Mouse (Mus musculus): ENCODE measurements around the gene Cfap100. TPM values are rescaled to one million over a fixed set of nuclear protein-coding genes. Genes with fewer than 3 reads are reported as not detected.

Cfap100 gene
- polyA plus RNA-seq, 1 experiment from 2014 or later, result 0.06 TPM

DNA sequence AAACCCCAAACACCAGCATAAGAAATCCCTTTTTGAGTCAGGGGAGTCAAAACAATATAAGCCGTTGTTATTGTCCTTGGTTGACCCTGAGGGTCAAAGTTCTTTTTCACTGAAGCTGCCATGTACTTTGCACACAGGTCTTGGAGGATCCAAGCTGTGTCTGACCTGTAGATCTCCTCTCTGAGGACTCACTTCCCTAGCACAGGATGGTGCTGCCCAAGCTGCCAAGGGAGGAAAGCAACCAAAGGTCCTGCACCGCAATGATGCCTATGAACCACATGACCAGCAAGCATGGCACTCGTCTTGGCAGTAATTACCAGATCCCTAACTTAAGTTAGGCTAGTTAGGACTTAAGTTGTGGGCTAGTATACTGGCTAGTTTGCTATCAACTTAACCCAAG, 3.2 kb downstream of the Cfap100 start:
- WGBS (ENCODE audit: insufficient replicate concordance), result 73% methylated on average over 3 of the region's 3 CpGs
- no peak overlapping the region for H3K4me3 ChIP-seq (ENCODE audit: low read depth, low read length)
- H3K27me3 ChIP-seq (ENCODE audit: insufficient read depth, low read length), result no peaks in the 10 kb centered on the region
- DNase-seq (no peak), ATAC-seq (no peak)
- no peaks in the 10 kb centered on the region for H3K36me3 ChIP-seq (replicated peaks; ENCODE audit: insufficient read depth, low read length)
- H3K4me2 ChIP-seq (ENCODE audit: low read depth, low read length), result no peak overlapping the region
- peaks cover 13% of the 10 kb centered on the region; the same call in 1 of the 2 replicates for H3K4me1 ChIP-seq (ENCODE audit: insufficient read depth)
- H3K9ac ChIP-seq (replicated peaks), result no peak overlapping the region
- no peaks in the 10 kb centered on the region for H3K9me3 ChIP-seq (ENCODE audit: low read length)
- H3K27ac ChIP-seq (ENCODE audit: low read depth), result no peak overlapping the region
- no peak for TF ChIP-seq CTCF (IDR thresholded peaks at IDR 0.05; ENCODE audit: low read depth)
- TF ChIP-seq EP300 (IDR thresholded peaks at IDR 0.05; ENCODE audit: low read depth), result no peak

DNA sequence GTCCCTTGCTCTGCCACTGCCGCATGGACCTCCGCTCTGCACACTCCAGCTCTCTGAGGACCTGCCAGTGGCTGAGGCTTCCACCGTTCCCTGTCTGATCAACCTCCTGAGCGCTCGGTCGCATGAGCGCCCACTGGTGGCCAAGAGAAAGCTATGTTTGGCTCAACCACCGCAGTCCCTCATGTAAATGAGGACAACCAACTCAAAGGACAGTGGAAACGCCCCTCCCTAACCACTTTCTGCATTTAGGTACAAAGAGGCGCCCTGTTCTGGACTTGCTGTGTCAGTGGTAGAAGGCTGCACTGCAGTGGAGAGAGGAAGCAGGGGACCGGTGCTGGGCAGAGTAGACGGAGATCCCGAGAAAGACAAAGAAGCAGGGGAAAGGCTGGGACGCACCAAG, 6.0 kb downstream of the Cfap100 start:
- Histone ChIP-seq H3K4me3 (ENCODE audit: low read depth, low read length) (no peak overlapping the region), H3K4me1 (ENCODE audit: insufficient read depth) (peaks cover 4% of the 10 kb centered on the region; the same call in 1 of the 2 replicates)
- 6% methylated on average over 14 of the region's 14 CpGs for WGBS (ENCODE audit: insufficient replicate concordance)

GRCm38 (mm10) chr6:90411926-90412325, 16.7 kb downstream of the Cfap100 start:
- Histone ChIP-seq H3K9me3 (ENCODE audit: low read length) (no peaks in the 10 kb centered on the region), H3K27me3 (ENCODE audit: insufficient read depth, low read length) (no peaks in the 10 kb centered on the region), H3K4me1 (ENCODE audit: insufficient read depth) (peaks cover 4% of the 10 kb centered on the region; the same call in 1 of the 2 replicates), H3K36me3 (replicated peaks; ENCODE audit: insufficient read depth, low read length) (no peaks in the 10 kb centered on the region), H3K4me3 (ENCODE audit: low read depth, low read length) (no peak overlapping the region), H3K4me2 (ENCODE audit: low read depth, low read length) (no peak overlapping the region), H3K9ac (replicated peaks) (no peak overlapping the region), H3K27ac (ENCODE audit: low read depth) (no peak overlapping the region)
- DNase-seq (no peak), ATAC-seq (no peak)
- 68% methylated on average over 7 of the region's 7 CpGs for WGBS (ENCODE audit: insufficient replicate concordance)
- TF ChIP-seq CTCF (IDR thresholded peaks at IDR 0.05; ENCODE audit: low read depth) (no peak), EP300 (IDR thresholded peaks at IDR 0.05; ENCODE audit: low read depth) (no peak)

More for the DNA sequence above, 6.0 kb downstream of the Cfap100 start:
- H3K27ac ChIP-seq (ENCODE audit: low read depth), result no peak overlapping the region
- H3K9me3 ChIP-seq (ENCODE audit: low read length), result no peaks in the 10 kb centered on the region
- H3K9ac ChIP-seq (replicated peaks), result no peak overlapping the region
- no peaks in the 10 kb centered on the region for H3K27me3 ChIP-seq (ENCODE audit: insufficient read depth, low read length)
- TF ChIP-seq CTCF (IDR thresholded peaks at IDR 0.05; ENCODE audit: low read depth) (peak; percentile 93), EP300 (IDR thresholded peaks at IDR 0.05; ENCODE audit: low read depth) (no peak)
- peak; percentile 92 for ATAC-seq
- peak; percentile 80 for DNase-seq
- H3K4me2 ChIP-seq (ENCODE audit: low read depth, low read length), result peak overlapping the region; percentile 61
- no peaks in the 10 kb centered on the region for H3K36me3 ChIP-seq (replicated peaks; ENCODE audit: insufficient read depth, low read length)

DNA sequence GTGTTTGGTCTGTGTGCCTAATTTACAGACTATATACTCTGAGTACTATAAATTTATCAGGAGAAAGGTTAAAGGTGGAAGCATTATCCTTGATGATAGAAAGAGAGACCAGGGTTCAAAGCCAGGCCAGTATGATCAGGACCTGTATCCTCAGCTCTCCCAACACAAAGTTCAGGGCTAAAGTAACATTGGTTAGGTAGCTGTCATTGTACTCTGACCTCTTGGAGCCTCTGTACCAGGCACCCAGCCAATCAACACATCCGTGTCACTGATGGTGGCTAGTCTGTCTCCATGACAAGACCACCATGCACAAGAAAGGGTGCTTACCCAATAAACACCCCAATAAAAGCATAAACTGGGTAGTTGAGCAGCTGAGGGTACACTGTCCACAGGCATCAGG, 17.6 kb downstream of the Cfap100 start:
- no peak for DNase-seq
- WGBS (ENCODE audit: insufficient replicate concordance), result 78% methylated on average over 1 of the region's 1 CpGs
- peaks cover 4% of the 10 kb centered on the region; the same call in 1 of the 2 replicates for H3K4me1 ChIP-seq (ENCODE audit: insufficient read depth)
- H3K9ac ChIP-seq (replicated peaks), result no peak overlapping the region
- H3K9me3 ChIP-seq (ENCODE audit: low read length), result no peaks in the 10 kb centered on the region
- H3K27ac ChIP-seq (ENCODE audit: low read depth), result no peak overlapping the region
- no peak overlapping the region for H3K4me2 ChIP-seq (ENCODE audit: low read depth, low read length)
- ATAC-seq, result peak; percentile 80
- no peak overlapping the region for H3K4me3 ChIP-seq (ENCODE audit: low read depth, low read length)
- H3K27me3 ChIP-seq (ENCODE audit: insufficient read depth, low read length), result no peaks in the 10 kb centered on the region
- TF ChIP-seq EP300 (IDR thresholded peaks at IDR 0.05; ENCODE audit: low read depth) (no peak), CTCF (IDR thresholded peaks at IDR 0.05; ENCODE audit: low read depth) (no peak)
- no peaks in the 10 kb centered on the region for H3K36me3 ChIP-seq (replicated peaks; ENCODE audit: insufficient read depth, low read length)

DNA sequence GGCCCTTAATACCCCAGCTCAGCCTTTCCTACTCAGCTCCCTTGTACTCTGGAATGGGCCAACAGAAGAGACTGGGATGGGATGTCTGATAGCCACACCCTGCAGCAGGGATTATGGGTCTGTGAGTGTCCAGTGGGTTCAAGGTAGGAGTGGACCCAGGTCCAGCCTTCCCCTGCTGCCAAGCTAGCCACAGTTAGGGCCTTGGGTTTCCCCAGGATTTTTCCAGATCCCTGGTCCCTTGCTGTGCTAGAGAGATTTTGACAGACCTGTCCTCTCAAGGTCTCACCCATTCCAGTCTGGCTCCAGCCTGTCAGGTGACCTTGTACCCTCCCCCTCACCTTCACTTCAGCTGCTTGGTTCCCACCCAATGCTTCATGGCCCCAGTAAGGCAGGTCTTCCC, 20.0 kb downstream of the Cfap100 start:
- no peak for ATAC-seq
- H3K9ac ChIP-seq (replicated peaks), result no peak overlapping the region
- no peak for DNase-seq
- peaks cover 4% of the 10 kb centered on the region for H3K36me3 ChIP-seq (replicated peaks; ENCODE audit: insufficient read depth, low read length)
- no peaks in the 10 kb centered on the region for H3K27me3 ChIP-seq (ENCODE audit: insufficient read depth, low read length)
- H3K4me3 ChIP-seq (ENCODE audit: low read depth, low read length), result no peak overlapping the region
- no peaks in the 10 kb centered on the region for H3K9me3 ChIP-seq (ENCODE audit: low read length)
- no peak overlapping the region for H3K4me2 ChIP-seq (ENCODE audit: low read depth, low read length)
- TF ChIP-seq EP300 (IDR thresholded peaks at IDR 0.05; ENCODE audit: low read depth), result no peak
- no peak for TF ChIP-seq CTCF (IDR thresholded peaks at IDR 0.05; ENCODE audit: low read depth)
- no peak overlapping the region for H3K27ac ChIP-seq (ENCODE audit: low read depth)
- H3K4me1 ChIP-seq (ENCODE audit: insufficient read depth), result peaks cover 4% of the 10 kb centered on the region; the same call in 1 of the 2 replicates

DNA sequence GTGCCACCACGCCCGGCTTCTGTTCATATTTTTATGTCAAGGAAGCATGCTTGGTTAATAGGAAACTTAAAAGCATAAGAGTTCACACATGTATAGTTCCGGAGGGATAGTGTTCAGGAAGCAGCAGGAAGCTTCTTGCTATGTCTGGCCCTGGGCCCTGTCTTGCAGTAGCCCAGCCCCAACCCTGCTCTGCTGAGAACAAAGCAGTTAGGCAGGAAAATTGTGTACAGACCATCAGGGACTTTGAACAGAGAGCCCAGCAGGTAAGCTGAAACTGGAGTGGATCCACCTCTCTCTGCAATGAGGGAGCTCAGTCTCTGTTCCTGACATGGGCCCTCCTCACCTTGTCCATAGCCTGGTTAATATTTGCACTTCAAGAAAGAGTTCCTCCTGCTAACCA, 31.3 kb downstream of the Cfap100 start:
- DNase-seq, result no peak

DNA sequence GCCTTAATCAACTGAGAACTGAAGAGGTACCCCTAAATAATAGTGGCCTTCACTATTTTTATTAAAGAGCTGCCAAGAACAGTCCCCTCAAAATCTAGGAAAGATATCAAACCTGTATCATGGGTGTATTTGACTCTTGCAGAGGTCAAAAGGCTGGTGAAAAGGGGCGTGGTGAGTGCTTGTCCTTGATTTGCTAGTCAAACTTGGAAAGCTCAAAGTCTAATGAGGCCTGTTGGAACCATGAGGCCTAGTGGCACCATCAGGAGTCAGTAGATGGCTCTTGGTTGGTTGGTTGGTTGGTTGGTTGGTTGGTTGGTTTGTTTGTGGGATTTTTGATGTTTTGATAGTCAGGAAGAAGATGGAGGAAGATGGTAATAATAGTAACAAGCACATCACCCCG, 32.8 kb downstream of the Cfap100 start:
- no peak for DNase-seq
- 70% methylated on average over 2 of the region's 2 CpGs for WGBS (ENCODE audit: insufficient replicate concordance)

More for the DNA sequence above, 31.3 kb downstream of the Cfap100 start:
- Histone ChIP-seq H3K9ac (replicated peaks) (no peak overlapping the region; the same call in 1 of the 2 replicates), H3K27ac (ENCODE audit: low read depth) (peak overlapping the region; percentile 67), H3K27me3 (ENCODE audit: insufficient read depth, low read length) (no peaks in the 10 kb centered on the region), H3K4me1 (ENCODE audit: insufficient read depth) (peaks cover 10% of the 10 kb centered on the region), H3K4me2 (ENCODE audit: low read depth, low read length) (no peak overlapping the region), H3K36me3 (replicated peaks; ENCODE audit: insufficient read depth, low read length) (peaks cover 24% of the 10 kb centered on the region), H3K9me3 (ENCODE audit: low read length) (no peaks in the 10 kb centered on the region), H3K4me3 (ENCODE audit: low read depth, low read length) (no peak overlapping the region)
- WGBS (ENCODE audit: insufficient replicate concordance), result 82% methylated on average over 3 of the region's 3 CpGs
- no peak for TF ChIP-seq EP300 (IDR thresholded peaks at IDR 0.05; ENCODE audit: low read depth)
- no peak for TF ChIP-seq CTCF (IDR thresholded peaks at IDR 0.05; ENCODE audit: low read depth)
- no peak for ATAC-seq

More for the DNA sequence above, 32.8 kb downstream of the Cfap100 start:
- ATAC-seq, result no peak
- no peaks in the 10 kb centered on the region for H3K27me3 ChIP-seq (ENCODE audit: insufficient read depth, low read length)
- H3K9me3 ChIP-seq (ENCODE audit: low read length), result no peaks in the 10 kb centered on the region
- TF ChIP-seq EP300 (IDR thresholded peaks at IDR 0.05; ENCODE audit: low read depth) (no peak), CTCF (IDR thresholded peaks at IDR 0.05; ENCODE audit: low read depth) (no peak)
- peaks cover 12% of the 10 kb centered on the region for H3K36me3 ChIP-seq (replicated peaks; ENCODE audit: insufficient read depth, low read length)
- no peak overlapping the region for H3K4me3 ChIP-seq (ENCODE audit: low read depth, low read length)
- no peak overlapping the region for H3K9ac ChIP-seq (replicated peaks)
- H3K27ac ChIP-seq (ENCODE audit: low read depth), result no peak overlapping the region
- H3K4me1 ChIP-seq (ENCODE audit: insufficient read depth), result peaks cover 10% of the 10 kb centered on the region
- H3K4me2 ChIP-seq (ENCODE audit: low read depth, low read length), result no peak overlapping the region

Data from liver, postnatal 0 days (tissue).